Mouse (Mus musculus) midbrain, embryonic 10.5 days (tissue): Measurements from ENCODE around the gene Homer1. TPM values are rescaled to one million over a fixed set of nuclear protein-coding genes. Genes with fewer than 3 reads are reported as not detected.

Source experiments
- DNase-seq: peaks from one replicate; pipeline ENCODE4 v3.0.0-alpha.2; 2017; ENCODE audit warnings: low spot score
- H3K27ac ChIP-seq: fragments of 300-500 bp; sonication (generic); replicated peaks from 2 replicates; pipeline ENCODE4 v1.5.1; 2016; ENCODE audit warnings: mild to moderate bottlenecking
- H3K27me3 ChIP-seq: fragments of 300-500 bp; sonication (generic); 2 replicates; pipeline ENCODE4 v1.6.1; 2016; ENCODE audit warnings: low read depth, mild to moderate bottlenecking; ENCODE audit not compliant: poor library complexity, severe bottlenecking
- H3K36me3 ChIP-seq: fragments of 300-500 bp; sonication (generic); 2 replicates; pipeline ENCODE4 v1.6.1; 2016; ENCODE audit warnings: mild to moderate bottlenecking, moderate library complexity
- H3K4me1 ChIP-seq: fragments of 300-500 bp; sonication (generic); 2 replicates; pipeline ENCODE4 v1.6.1; 2016
- H3K4me3 ChIP-seq: fragments of 300-500 bp; sonication (generic); 2 replicates; pipeline ENCODE4 v1.5.1; 2016; ENCODE audit warnings: mild to moderate bottlenecking, moderate library complexity
- H3K9me3 ChIP-seq: fragments of 300-500 bp; sonication (generic); replicated peaks from 2 replicates; pipeline ENCODE4 v1.6.1; 2016; ENCODE audit warnings: mild to moderate bottlenecking
- WGBS: fragments of 180-500 bp; shearing (Covaris S2); methylation state at CpG from one replicate; pipeline ENCODE4 v1.1.7; 2016; 5-methylcytosine and 5-hydroxymethylcytosine counted together
- polyA plus RNA-seq: library from polyadenylated mRNA; unstranded; fragments of >200 nt; fragmentation: Nextera tagmentation; extraction: Ambion mirVana; gene quantifications from 2 replicates; pipeline ENCODE4 v1.2.1, GENCODE M21; 2016

Homer1 gene
- polyA plus RNA-seq, 1 experiment from 2014 or later = 7.8 TPM

GRCm38 (mm10) chr13:93307700-93308099 is 8.3 kb downstream of the Homer1 start:
- no peaks in the 10 kb centered on the region for H3K36me3 ChIP-seq
- H3K27me3 ChIP-seq = no peaks in the 10 kb centered on the region
- no peaks in the 10 kb centered on the region for H3K9me3 ChIP-seq
- DNase-seq = no peak
- 78% methylated on average over 7 of the region's 7 CpGs for WGBS
- peaks cover 49% of the 10 kb centered on the region for H3K4me1 ChIP-seq
- H3K4me3 ChIP-seq = no peak overlapping the region
- H3K27ac ChIP-seq = no peak overlapping the region

GRCm38 (mm10) chr13:93309295-93309694 is 9.9 kb downstream of the Homer1 start:
- WGBS = 85% methylated on average over 1 of the region's 1 CpGs
- DNase-seq = no peak
- H3K4me3 ChIP-seq = no peak overlapping the region

GRCm38 (mm10) chr13:93312518-93312917 is 13.1 kb downstream of the Homer1 start:
- Histone ChIP-seq H3K36me3 (0 out of 2 replicates have a peak, but pooled peaks cover 4% of the 10 kb centered on the region), H3K27me3 (no peaks in the 10 kb centered on the region), H3K27ac (no peak overlapping the region), H3K4me3 (no peak overlapping the region), H3K9me3 (no peaks in the 10 kb centered on the region), H3K4me1 (peaks cover 17% of the 10 kb centered on the region)
- no peak for DNase-seq

More at GRCm38 (mm10) chr13:93309295-93309694, 9.9 kb downstream of the Homer1 start:
- Histone ChIP-seq H3K27me3 (no peaks in the 10 kb centered on the region), H3K4me1 (peaks cover 46% of the 10 kb centered on the region), H3K9me3 (no peaks in the 10 kb centered on the region), H3K27ac (no peak overlapping the region), H3K36me3 (no peaks in the 10 kb centered on the region)

DNA sequence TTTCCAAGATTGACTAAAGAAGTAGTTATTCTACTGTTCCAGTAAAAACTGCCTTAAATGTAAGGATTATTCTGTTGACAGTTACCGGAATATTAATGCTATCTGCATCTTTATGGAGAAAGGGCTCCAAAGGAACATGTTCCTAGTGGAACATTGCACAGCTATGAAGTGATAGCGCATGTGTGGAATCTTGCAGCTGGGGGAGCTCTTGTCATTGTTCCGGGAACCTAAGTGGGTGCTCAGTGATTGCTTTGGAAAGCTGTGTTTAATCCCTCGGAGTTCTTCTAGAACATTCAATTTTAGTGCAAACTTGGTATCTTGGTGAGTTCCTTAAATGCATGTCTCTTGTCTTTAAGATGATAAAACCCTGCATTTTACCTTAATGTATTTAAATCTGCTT is 14.9 kb downstream of the Homer1 start:
- 93% methylated on average over 4 of the region's 4 CpGs for WGBS
- no peak for DNase-seq

GRCm38 (mm10) chr13:93320089-93320488 is 20.7 kb downstream of the Homer1 start:
- 87% methylated on average over 5 of the region's 5 CpGs for WGBS
- Histone ChIP-seq H3K4me3 (no peak overlapping the region), H3K9me3 (no peaks in the 10 kb centered on the region), H3K4me1 (no peaks in the 10 kb centered on the region), H3K27me3 (no peaks in the 10 kb centered on the region), H3K27ac (no peak overlapping the region), H3K36me3 (peaks cover 8% of the 10 kb centered on the region)
- DNase-seq = no peak

More for the DNA sequence above, 14.9 kb downstream of the Homer1 start:
- H3K4me1 ChIP-seq = peaks cover under 1% of the 10 kb centered on the region; the same call in 1 of the 2 replicates
- no peaks in the 10 kb centered on the region for H3K9me3 ChIP-seq
- no peak overlapping the region for H3K27ac ChIP-seq
- no peak overlapping the region for H3K4me3 ChIP-seq
- H3K27me3 ChIP-seq = no peaks in the 10 kb centered on the region
- H3K36me3 ChIP-seq = peaks cover 8% of the 10 kb centered on the region

- no peak overlapping the region for H3K27ac ChIP-seq
- H3K9me3 ChIP-seq = no peaks in the 10 kb centered on the region
- no peaks in the 10 kb centered on the region for H3K4me1 ChIP-seq
- H3K4me3 ChIP-seq = no peak overlapping the region
- H3K36me3 ChIP-seq = no peaks in the 10 kb centered on the region
- no peaks in the 10 kb centered on the region for H3K27me3 ChIP-seq
- 85% methylated on average over 3 of the region's 3 CpGs for WGBS
- no peak for DNase-seq
These were observed 26.9 kb downstream of the Homer1 start for GRCm38 (mm10) chr13:93326326-93326725.

GRCm38 (mm10) chr13:93331721-93332120 is 32.3 kb downstream of the Homer1 start:
- no peaks in the 10 kb centered on the region for H3K9me3 ChIP-seq
- H3K4me1 ChIP-seq = no peaks in the 10 kb centered on the region
- H3K4me3 ChIP-seq = no peak overlapping the region
- 90% methylated on average over 2 of the region's 2 CpGs for WGBS
- H3K36me3 ChIP-seq = no peaks in the 10 kb centered on the region
- DNase-seq = no peak
- H3K27me3 ChIP-seq = no peaks in the 10 kb centered on the region
- no peak overlapping the region for H3K27ac ChIP-seq

DNA sequence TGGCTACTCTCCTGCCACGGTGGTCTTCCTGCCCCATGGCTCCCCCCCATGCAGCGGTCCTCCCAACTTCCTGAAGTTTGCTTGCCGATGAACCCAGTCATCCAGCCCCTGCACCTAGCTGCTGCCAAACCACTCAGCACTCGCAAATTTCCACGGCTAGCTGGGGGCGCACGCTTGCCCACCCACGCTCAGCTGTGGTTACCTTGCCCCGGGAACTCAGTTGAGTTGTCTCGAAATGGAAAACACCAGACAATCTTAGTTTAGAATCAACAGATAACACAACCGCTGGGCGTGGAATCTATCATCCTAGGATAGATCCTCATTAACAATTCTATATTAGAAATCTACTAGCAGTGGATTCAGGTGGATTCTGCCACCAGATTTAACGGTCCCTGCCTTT is 33.1 kb downstream of the Homer1 start:
- no peak overlapping the region for H3K27ac ChIP-seq
- 91% methylated on average over 13 of the region's 13 CpGs for WGBS
- H3K4me3 ChIP-seq = no peak overlapping the region
- no peaks in the 10 kb centered on the region for H3K27me3 ChIP-seq
- DNase-seq = no peak
- no peaks in the 10 kb centered on the region for H3K36me3 ChIP-seq
- H3K4me1 ChIP-seq = no peaks in the 10 kb centered on the region
- H3K9me3 ChIP-seq = no peaks in the 10 kb centered on the region

DNA sequence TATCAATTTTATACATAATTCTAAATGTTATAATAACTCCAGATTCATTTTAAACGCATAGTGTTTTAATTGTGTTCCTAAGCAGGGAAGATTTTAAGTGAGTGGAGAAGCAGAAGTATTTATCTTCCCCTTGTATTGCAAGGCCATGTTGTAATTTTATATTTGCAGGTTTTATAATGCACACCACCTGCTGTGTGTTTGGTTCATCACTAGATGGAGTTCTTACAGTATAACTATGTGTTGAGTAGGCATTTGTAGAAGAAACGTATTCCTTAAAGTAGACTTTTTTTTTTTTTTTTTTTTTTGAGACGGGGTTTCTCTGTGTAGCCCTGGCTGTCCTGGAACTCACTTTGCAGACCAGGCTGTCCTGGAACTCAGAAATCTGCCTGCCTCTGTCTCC is 35.9 kb downstream of the Homer1 start:
- Histone ChIP-seq H3K27ac (no peak overlapping the region), H3K4me3 (no peak overlapping the region), H3K27me3 (no peaks in the 10 kb centered on the region), H3K36me3 (no peaks in the 10 kb centered on the region), H3K9me3 (no peaks in the 10 kb centered on the region), H3K4me1 (no peaks in the 10 kb centered on the region)
- DNase-seq = no peak
- WGBS = 91% methylated on average over 3 of the region's 3 CpGs

GRCm38 (mm10) chr13:93338394-93338793 is 39.0 kb downstream of the Homer1 start:
- H3K4me1 ChIP-seq = no peaks in the 10 kb centered on the region
- no peaks in the 10 kb centered on the region for H3K27me3 ChIP-seq
- H3K36me3 ChIP-seq = peaks cover 6% of the 10 kb centered on the region
- no peak overlapping the region for H3K4me3 ChIP-seq
- DNase-seq = no peak
- H3K27ac ChIP-seq = no peak overlapping the region
- 80% methylated on average over 5 of the region's 5 CpGs for WGBS
- no peaks in the 10 kb centered on the region for H3K9me3 ChIP-seq

DNA sequence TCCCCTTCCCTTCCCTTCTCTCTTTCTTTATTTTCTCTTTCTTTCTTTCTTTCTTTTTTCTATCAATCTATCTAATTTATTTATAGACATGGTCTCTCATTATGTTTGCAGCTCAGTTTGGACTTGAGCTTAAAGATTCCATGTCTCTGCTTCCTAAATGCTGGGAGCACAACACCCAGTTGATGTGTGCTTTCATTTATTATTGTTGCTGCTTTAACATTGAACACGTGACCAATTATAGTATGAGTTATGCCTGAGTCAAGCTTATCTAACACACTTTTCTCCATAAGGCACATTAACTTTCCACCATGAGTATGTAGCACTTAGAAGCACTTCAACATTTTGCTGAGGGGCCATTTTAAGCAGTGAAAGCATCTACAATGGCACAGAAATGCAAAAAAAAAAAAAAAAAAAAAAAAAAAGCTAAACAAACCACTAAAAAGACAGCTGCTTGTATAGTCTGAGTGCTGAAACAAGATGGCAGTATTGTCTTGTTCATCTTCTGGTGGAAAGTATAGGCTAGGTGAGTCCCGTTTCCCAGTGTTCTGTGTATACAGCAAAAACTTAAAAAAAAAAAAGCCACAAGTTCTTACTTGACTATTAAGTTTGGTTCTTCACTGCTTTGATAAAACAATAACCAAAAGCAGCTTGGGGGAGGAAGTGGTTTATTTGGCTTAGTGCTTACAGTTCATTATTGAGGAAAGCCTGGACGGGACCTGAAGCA is 41.3 kb downstream of the Homer1 start:
- H3K9me3 ChIP-seq = no peaks in the 10 kb centered on the region
- no peak for DNase-seq
- WGBS = 90% methylated on average over 3 of the region's 3 CpGs
- H3K27me3 ChIP-seq = no peaks in the 10 kb centered on the region
- no peaks in the 10 kb centered on the region for H3K4me1 ChIP-seq
- peaks cover 13% of the 10 kb centered on the region for H3K36me3 ChIP-seq
- no peak overlapping the region for H3K4me3 ChIP-seq
- H3K27ac ChIP-seq = no peak overlapping the region

- Histone ChIP-seq H3K9me3 (no peaks in the 10 kb centered on the region), H3K27me3 (no peaks in the 10 kb centered on the region), H3K4me1 (no peaks in the 10 kb centered on the region), H3K27ac (no peak overlapping the region), H3K36me3 (peaks cover 18% of the 10 kb centered on the region), H3K4me3 (no peak overlapping the region)
- 90% methylated on average over 5 of the region's 5 CpGs for WGBS
- no peak for DNase-seq
These were observed 43.2 kb downstream of the Homer1 start for GRCm38 (mm10) chr13:93342641-93343040.

- H3K36me3 ChIP-seq = peaks cover 21% of the 10 kb centered on the region
- 91% methylated on average over 1 of the region's 1 CpGs for WGBS
These were observed 45.0 kb downstream of the Homer1 start for GRCm38 (mm10) chr13:93344395-93344794.

More at GRCm38 (mm10) chr13:93344395-93344794, 45.0 kb downstream of the Homer1 start:
- H3K4me1 ChIP-seq = no peaks in the 10 kb centered on the region
- no peak for DNase-seq
- H3K27ac ChIP-seq = no peak overlapping the region
- no peaks in the 10 kb centered on the region for H3K27me3 ChIP-seq
- H3K4me3 ChIP-seq = no peak overlapping the region
- H3K9me3 ChIP-seq = no peaks in the 10 kb centered on the region
